Mouse (Mus musculus) G1E (cell line): Measurements from ENCODE around the gene Sgms1. TPM values are rescaled to one million over a fixed set of nuclear protein-coding genes. Genes with fewer than 3 reads are reported as not detected.

ENCODE experiments used
- ATAC-seq: 2 replicates; pipeline ENCODE4 v1.8.0; 2016; ENCODE audit warnings: mild to moderate bottlenecking; ENCODE audit not compliant: insufficient number of reproducible peaks, poor library complexity, low FRiP score, severe bottlenecking; ENCODE audit errors: extremely low read depth
- DNase-seq: peaks from one replicate; pipeline ENCODE4 v3.0.0; 2012; ENCODE audit warnings: low spot score
- H3K27me3 ChIP-seq: 2 replicates; pipeline ENCODE4 v1.6.1; 2012; ENCODE audit warnings: mild to moderate bottlenecking, low read length, inconsistent platforms; ENCODE audit not compliant: insufficient read depth
- H3K36me3 ChIP-seq: replicated peaks from 2 replicates; pipeline ENCODE3; 2012; ENCODE audit warnings: mild to moderate bottlenecking, inconsistent platforms
- H3K4me1 ChIP-seq: 2 replicates; pipeline ENCODE4 v1.6.1; 2012; ENCODE audit warnings: low read depth, low read length, inconsistent platforms, mixed read lengths; ENCODE audit not compliant: insufficient read depth
- H3K4me3 ChIP-seq: 2 replicates; pipeline ENCODE4 v1.5.1; 2012; ENCODE audit warnings: low read depth, mild to moderate bottlenecking, inconsistent platforms, low read length, moderate library complexity, mixed read lengths
- H3K9me3 ChIP-seq: replicated peaks from 2 replicates; pipeline ENCODE4 v1.6.1; 2012; ENCODE audit warnings: inconsistent platforms
- CTCF ChIP-seq: IDR thresholded peaks from 2 replicates; pipeline ENCODE4 v1.5.1; 2012; ENCODE audit warnings: low read depth, low read length, inconsistent platforms, mixed read lengths
- GATA1 ChIP-seq: IDR thresholded peaks from 2 replicates; pipeline ENCODE4 v1.6.1; 2012; ENCODE audit warnings: borderline replicate concordance, low read length, inconsistent platforms, mixed read lengths
- GATA2 ChIP-seq: IDR thresholded peaks from 2 replicates; pipeline ENCODE4 v1.6.1; 2012; ENCODE audit warnings: low read depth, low read length, inconsistent platforms, borderline replicate concordance
- POLR2AphosphoS5 ChIP-seq: IDR thresholded peaks from 2 replicates; pipeline ENCODE4 v1.6.1; 2012; ENCODE audit warnings: low read depth, low read length, inconsistent platforms; ENCODE audit not compliant: insufficient replicate concordance
- TAL1 ChIP-seq: conservative IDR thresholded peaks from 2 replicates; pipeline ENCODE4 v1.6.1; 2012; ENCODE audit warnings: low read depth, low read length, inconsistent platforms, mixed read lengths
- polyA plus RNA-seq: library from polyadenylated mRNA; stranded (reverse); fragments of >175 nt; gene quantifications from 2 replicates; pipeline ENCODE4 v1.2.3, GENCODE M21; 2012
- total RNA-seq, 2 experiments: library from RNA; stranded (forward) in 1 of 2; stranded (reverse) in 1 of 2; fragments of 200-1000 nt in 1 of 2; fragments of >200 nt in 1 of 2; fragmentation: Nextera tagmentation in 1 of 2; gene quantifications; 2 replicates each; pipeline ENCODE4 v1.2.3; 2014 to 2017

The Sgms1 gene
- total and polyA plus RNA-seq, 3 experiments = 14.5 to 91.0 (median 61.2) TPM

GRCm38 (mm10) chr19:32376886-32377535, 12.5 kb downstream of the Sgms1 start:
- H3K4me1 ChIP-seq = peaks cover 95% of the 10 kb centered on the region

DNA sequence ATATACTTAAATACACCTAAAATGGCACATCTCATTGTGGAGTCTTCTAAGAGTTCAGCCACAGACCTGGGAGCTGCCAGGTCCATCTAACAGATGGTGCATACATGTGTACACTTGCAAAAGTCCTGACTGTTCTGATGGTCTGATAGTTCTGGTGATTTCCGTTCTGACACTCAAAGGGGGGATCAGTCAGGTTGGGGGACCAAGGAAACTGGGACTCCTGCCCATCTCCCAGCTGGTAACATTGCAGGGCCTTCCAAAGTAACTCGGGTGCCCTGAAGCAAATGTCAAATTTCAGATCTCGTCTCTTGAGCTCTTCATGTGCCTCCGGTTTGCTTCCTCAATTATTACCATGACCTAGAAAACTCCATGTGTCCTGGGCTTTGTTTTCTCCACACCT, 13.5 kb downstream of the Sgms1 start:
- peaks cover 39% of the 10 kb centered on the region for H3K36me3 ChIP-seq
- DNase-seq (no peak), ATAC-seq (no peak)
- H3K4me3 ChIP-seq = no peak overlapping the region
- no peak for TF ChIP-seq POLR2AphosphoS5
- TF ChIP-seq CTCF = no peak
- no peak for TF ChIP-seq GATA1
- no peak for TF ChIP-seq TAL1
- no peak for TF ChIP-seq GATA2
- H3K9me3 ChIP-seq = no peaks in the 10 kb centered on the region
- peaks cover 87% of the 10 kb centered on the region for H3K4me1 ChIP-seq
- H3K27me3 ChIP-seq = no peaks in the 10 kb centered on the region

More at GRCm38 (mm10) chr19:32376886-32377535, 12.5 kb downstream of the Sgms1 start:
- Histone ChIP-seq H3K9me3 (no peaks in the 10 kb centered on the region), H3K36me3 (peaks cover 45% of the 10 kb centered on the region), H3K27me3 (no peaks in the 10 kb centered on the region), H3K4me3 (no peak overlapping the region)
- ATAC-seq (no peak), DNase-seq (no peak)
- TF ChIP-seq TAL1 = no peak
- TF ChIP-seq GATA1 = no peak
- TF ChIP-seq CTCF = no peak
- no peak for TF ChIP-seq POLR2AphosphoS5

DNA sequence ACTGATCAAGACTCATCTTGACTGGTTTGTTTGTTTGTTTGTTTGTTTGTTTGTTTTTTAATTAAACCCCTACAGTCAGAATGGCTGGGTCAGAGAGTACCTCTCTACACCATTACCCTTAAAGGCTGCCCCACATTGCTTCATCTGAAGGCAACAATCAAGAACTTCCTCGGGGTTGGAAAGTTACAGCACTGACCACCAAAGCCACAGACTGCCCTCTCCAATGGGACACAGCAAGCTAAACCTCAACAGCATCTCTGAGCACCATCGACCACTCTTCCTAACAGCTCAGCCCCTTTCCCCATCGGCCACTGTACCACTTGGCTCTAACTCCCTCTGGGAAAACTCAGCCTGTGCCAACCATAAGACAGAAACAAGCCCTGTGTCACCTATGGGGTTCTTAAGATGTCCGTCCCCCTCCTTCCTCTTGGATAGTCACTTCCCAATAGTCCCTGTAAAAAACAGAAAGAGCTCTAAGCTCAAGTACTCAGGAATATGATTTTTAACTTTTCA, 14.0 kb downstream of the Sgms1 start:
- H3K4me1 ChIP-seq = peaks cover 82% of the 10 kb centered on the region

GRCm38 (mm10) chr19:32374751-32375150, 14.8 kb downstream of the Sgms1 start:
- TF ChIP-seq GATA2 (no peak), TAL1 (no peak), CTCF (no peak), POLR2AphosphoS5 (no peak), GATA1 (no peak)
- Histone ChIP-seq H3K4me3 (no peak overlapping the region), H3K36me3 (peaks cover 39% of the 10 kb centered on the region), H3K27me3 (no peaks in the 10 kb centered on the region), H3K4me1 (peaks cover 74% of the 10 kb centered on the region), H3K9me3 (no peaks in the 10 kb centered on the region)
- DNase-seq (no peak), ATAC-seq (no peak)

More for the DNA sequence above, 14.0 kb downstream of the Sgms1 start:
- no peak for DNase-seq
- TF ChIP-seq POLR2AphosphoS5 (no peak), TAL1 (no peak), GATA1 (no peak), CTCF (no peak), GATA2 (no peak)
- no peak for ATAC-seq
- no peak overlapping the region for H3K4me3 ChIP-seq
- no peaks in the 10 kb centered on the region for H3K9me3 ChIP-seq
- H3K27me3 ChIP-seq = no peaks in the 10 kb centered on the region
- peaks cover 39% of the 10 kb centered on the region for H3K36me3 ChIP-seq

- H3K4me3 ChIP-seq = no peak overlapping the region
- H3K9me3 ChIP-seq = no peaks in the 10 kb centered on the region
- DNase-seq = no peak
- no peak for TF ChIP-seq GATA2
- TF ChIP-seq GATA1 = no peak
- no peak for TF ChIP-seq CTCF
- TF ChIP-seq TAL1 = no peak
- TF ChIP-seq POLR2AphosphoS5 = no peak
- peaks cover 67% of the 10 kb centered on the region for H3K4me1 ChIP-seq
- no peak for ATAC-seq
- no peaks in the 10 kb centered on the region for H3K27me3 ChIP-seq
- peaks cover 39% of the 10 kb centered on the region for H3K36me3 ChIP-seq
Observed at GRCm38 (mm10) chr19:32373865-32374655, 15.5 kb downstream of the Sgms1 start.

- H3K27me3 ChIP-seq = no peaks in the 10 kb centered on the region
- peak; percentile 89 for ATAC-seq
- H3K36me3 ChIP-seq = peaks cover 26% of the 10 kb centered on the region
- H3K9me3 ChIP-seq = no peaks in the 10 kb centered on the region
- peak overlapping the region; percentile 47; the same call in 1 of the 2 replicates for H3K4me3 ChIP-seq
- TF ChIP-seq TAL1 (peak; percentile 78), CTCF (no peak)
- peaks cover 57% of the 10 kb centered on the region for H3K4me1 ChIP-seq
- DNase-seq = peak; percentile 64
Observed at GRCm38 (mm10) chr19:32372373-32372772, 17.1 kb downstream of the Sgms1 start.
